Mouse (Mus musculus): ENCODE measurements around the gene Ppp1r35. TPM values are rescaled to one million over a fixed set of nuclear protein-coding genes. Genes with fewer than 3 reads are reported as not detected.
A peak's percentile ranks its signal among the peaks of the same experiment; 100 is the strongest.

The Ppp1r35 gene
- polyA plus RNA-seq, 1 experiment from 2014 or later: 64.9 TPM

DNA sequence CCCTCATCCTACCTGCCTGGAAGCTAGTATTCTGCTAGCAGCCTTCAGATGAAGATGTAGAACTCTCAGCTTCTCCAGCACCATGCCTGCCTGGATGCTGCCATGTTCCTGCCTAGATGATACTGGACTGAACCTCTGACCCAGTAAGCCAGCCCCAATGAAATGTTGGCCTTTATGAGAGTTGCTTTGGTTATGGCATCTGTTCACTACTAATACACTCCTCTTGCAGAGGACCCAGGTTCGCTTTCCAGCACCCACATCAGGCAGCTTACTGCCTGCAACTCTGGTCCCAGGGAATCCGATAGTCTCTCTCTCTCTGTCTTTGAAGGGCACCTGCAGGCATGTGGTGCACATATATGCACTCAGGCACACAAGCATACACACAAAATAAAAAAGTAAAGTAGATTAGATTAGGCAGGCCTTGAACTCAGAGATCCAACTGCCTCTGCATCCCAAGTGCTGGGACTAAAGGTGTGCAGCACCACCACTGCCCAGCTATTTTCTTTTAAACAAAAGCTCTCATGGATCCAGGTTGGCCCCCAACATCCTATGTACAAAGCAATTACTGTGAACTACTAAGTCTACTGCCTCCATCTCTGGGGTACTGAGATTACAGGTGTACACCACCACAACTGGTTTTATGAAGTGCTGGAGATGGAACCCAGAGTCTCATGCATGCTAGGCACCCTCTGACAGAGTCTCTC is 2.9 kb upstream of the Ppp1r35 start:
- 94% methylated on average over 2 of the region's 2 CpGs for WGBS

DNA sequence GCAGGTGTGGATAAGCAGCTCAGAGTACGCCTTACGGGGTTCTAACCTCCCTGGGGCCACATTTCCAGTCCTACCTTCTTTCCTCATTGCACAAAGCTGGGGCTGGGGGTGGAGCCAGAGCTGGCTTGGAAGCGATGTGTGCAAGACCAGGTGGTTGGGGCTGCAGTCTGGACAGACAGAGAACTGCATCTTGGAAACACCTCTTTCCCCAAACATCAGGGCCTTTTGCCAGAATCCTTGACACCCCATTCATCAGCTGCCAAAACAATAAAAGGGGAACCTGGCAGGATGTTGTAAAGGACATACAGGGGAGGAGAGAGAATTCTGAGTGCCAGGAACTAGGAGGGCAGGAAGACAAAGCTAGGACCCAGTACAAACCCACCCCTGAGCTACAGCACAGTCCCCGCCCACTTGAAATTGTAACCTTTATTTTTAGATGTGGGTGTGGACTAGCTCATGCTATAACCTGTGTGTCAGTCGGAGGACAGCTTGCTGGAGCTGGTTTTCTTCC is 2.2 kb upstream of the Ppp1r35 start:
- Histone ChIP-seq H3K27ac (ENCODE audit: low read depth, low read length) (no peak overlapping the region), H3K4me2 (replicated peaks; ENCODE audit: low read depth, low read length) (no peak overlapping the region), H3K27me3 (ENCODE audit: control insufficient read depth, insufficient read depth, low read length) (no peaks in the 10 kb centered on the region), H3K9me3 (ENCODE audit: control insufficient read depth, low read length) (no peaks in the 10 kb centered on the region), H3K4me1 (replicated peaks; ENCODE audit: control insufficient read depth, insufficient read depth, low read length) (peaks cover 2% of the 10 kb centered on the region; the same call in 1 of the 2 replicates), H3K36me3 (ENCODE audit: control insufficient read depth, insufficient read depth, low read length) (0 out of 2 replicates have a peak, but pooled peaks cover 3% of the 10 kb centered on the region), H3K4me3 (ENCODE audit: low read depth, low read length) (no peak overlapping the region), H3K9ac (ENCODE audit: low read depth, low read length) (no peak overlapping the region)
- 58% methylated on average over 5 of the region's 5 CpGs for WGBS
- ATAC-seq (ENCODE audit: low FRiP score) (no peak), DNase-seq (ENCODE audit: low spot score) (no peak)

More for the DNA sequence above, 2.9 kb upstream of the Ppp1r35 start:
- Histone ChIP-seq H3K27ac (ENCODE audit: low read depth, low read length) (no peak overlapping the region), H3K4me2 (replicated peaks; ENCODE audit: low read depth, low read length) (no peak overlapping the region), H3K9me3 (ENCODE audit: control insufficient read depth, low read length) (no peaks in the 10 kb centered on the region), H3K9ac (ENCODE audit: low read depth, low read length) (no peak overlapping the region), H3K27me3 (ENCODE audit: control insufficient read depth, insufficient read depth, low read length) (no peaks in the 10 kb centered on the region), H3K4me3 (ENCODE audit: low read depth, low read length) (no peak overlapping the region), H3K4me1 (replicated peaks; ENCODE audit: control insufficient read depth, insufficient read depth, low read length) (peaks cover 2% of the 10 kb centered on the region; the same call in 1 of the 2 replicates), H3K36me3 (ENCODE audit: control insufficient read depth, insufficient read depth, low read length) (no peaks in the 10 kb centered on the region)
- no peak for ATAC-seq (ENCODE audit: low FRiP score)
- no peak for DNase-seq (ENCODE audit: low spot score)

DNA sequence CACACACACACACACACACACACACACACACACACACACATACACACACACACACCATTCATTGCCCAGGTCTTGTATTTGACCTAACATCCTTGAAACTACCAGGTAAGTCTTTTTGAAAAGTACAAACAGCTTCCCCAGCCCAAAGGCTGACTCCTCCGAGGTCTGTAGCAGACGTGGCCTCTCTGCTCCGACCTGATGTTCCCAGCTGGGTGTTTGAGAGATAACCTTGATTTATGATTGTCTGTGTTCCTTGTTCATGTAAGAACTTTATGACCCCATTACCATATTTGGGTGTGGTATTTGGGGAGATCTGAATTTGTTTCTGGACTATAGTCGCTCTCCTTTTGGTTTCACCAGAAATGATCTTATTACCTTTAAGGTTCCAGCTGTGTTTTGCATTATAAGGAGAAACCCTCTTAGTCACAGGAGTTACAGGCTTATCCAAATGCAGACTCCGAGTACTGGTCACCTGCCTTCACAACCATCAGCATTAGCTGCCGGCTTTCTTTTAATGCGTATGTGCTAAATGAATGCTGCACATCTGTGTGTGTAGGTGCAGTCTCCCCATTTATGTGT is 1.3 kb upstream of the Ppp1r35 start:
- Histone ChIP-seq H3K9me3 (ENCODE audit: control insufficient read depth, low read length) (no peaks in the 10 kb centered on the region), H3K36me3 (ENCODE audit: control insufficient read depth, insufficient read depth, low read length) (0 out of 2 replicates have a peak, but pooled peaks cover 3% of the 10 kb centered on the region), H3K4me1 (replicated peaks; ENCODE audit: control insufficient read depth, insufficient read depth, low read length) (peaks cover 2% of the 10 kb centered on the region; the same call in 1 of the 2 replicates), H3K27ac (ENCODE audit: low read depth, low read length) (no peak overlapping the region), H3K4me3 (ENCODE audit: low read depth, low read length) (no peak overlapping the region), H3K27me3 (ENCODE audit: control insufficient read depth, insufficient read depth, low read length) (no peaks in the 10 kb centered on the region), H3K4me2 (replicated peaks; ENCODE audit: low read depth, low read length) (no peak overlapping the region), H3K9ac (ENCODE audit: low read depth, low read length) (no peak overlapping the region)
- 82% methylated on average over 7 of the region's 7 CpGs for WGBS
- no peak for DNase-seq (ENCODE audit: low spot score)
- no peak for ATAC-seq (ENCODE audit: low FRiP score)

DNA sequence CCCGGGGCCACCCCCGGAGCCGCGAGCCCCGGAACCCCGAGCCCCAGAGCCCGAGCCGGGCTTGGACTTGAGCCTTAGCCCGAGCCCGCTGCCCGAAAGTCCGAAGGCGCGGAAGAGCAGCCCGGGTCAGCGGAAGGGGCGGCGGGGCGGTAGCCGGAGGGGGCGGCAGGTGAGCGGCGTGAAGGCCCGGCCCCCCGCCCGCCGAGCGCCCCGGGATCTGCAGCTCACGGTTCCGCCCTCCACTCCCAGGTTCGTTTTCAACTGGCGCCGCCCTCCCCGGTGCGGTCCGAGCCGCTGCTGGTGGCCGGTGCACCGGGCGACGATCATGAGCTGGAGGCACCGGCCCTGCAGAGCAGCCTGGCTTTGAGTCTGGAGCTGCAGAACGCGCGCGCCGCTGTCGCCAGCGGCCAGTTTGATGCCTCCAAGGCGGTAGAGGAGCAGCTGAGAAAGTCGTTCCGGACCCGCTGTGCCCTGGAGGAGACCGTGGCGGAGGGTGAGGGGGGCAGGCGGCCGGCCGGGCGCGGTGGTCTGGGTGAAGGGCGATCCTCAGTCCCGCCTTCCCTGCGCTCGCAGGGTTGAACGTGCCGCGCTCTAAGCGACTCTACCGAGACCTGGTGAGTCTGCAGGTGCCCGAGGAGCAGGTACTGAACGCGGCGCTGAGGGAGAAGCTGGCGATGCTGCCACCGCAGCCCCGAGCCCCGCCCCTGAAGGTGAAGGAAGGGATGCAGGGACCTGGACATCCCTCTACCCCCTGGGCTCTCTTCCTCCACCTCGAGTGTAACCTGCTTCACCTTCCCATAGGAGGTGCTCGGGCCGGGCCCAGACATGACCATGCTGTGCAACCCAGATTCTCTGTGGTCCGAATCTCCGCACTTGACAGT is 644 bp downstream of the Ppp1r35 start:
- under 1% methylated on average over 65 of the region's 83 CpGs for WGBS
- no peaks in the 10 kb centered on the region for H3K27me3 ChIP-seq (ENCODE audit: control insufficient read depth, insufficient read depth, low read length)
- peak overlapping the region; percentile 91 for H3K27ac ChIP-seq (ENCODE audit: low read depth, low read length)
- no peaks in the 10 kb centered on the region for H3K9me3 ChIP-seq (ENCODE audit: control insufficient read depth, low read length)
- DNase-seq (ENCODE audit: low spot score) (peak; percentile 52), ATAC-seq (ENCODE audit: low FRiP score) (peak; percentile 37)
- H3K36me3 ChIP-seq (ENCODE audit: control insufficient read depth, insufficient read depth, low read length): peaks cover 3% of the 10 kb centered on the region; the same call in 1 of the 2 replicates
- H3K9ac ChIP-seq (ENCODE audit: low read depth, low read length): peak overlapping the region; percentile 92
- H3K4me1 ChIP-seq (replicated peaks; ENCODE audit: control insufficient read depth, insufficient read depth, low read length): peaks cover 16% of the 10 kb centered on the region
- peak overlapping the region; percentile 90 for H3K4me3 ChIP-seq (ENCODE audit: low read depth, low read length)
- peak overlapping the region; percentile 96 for H3K4me2 ChIP-seq (replicated peaks; ENCODE audit: low read depth, low read length)

DNA sequence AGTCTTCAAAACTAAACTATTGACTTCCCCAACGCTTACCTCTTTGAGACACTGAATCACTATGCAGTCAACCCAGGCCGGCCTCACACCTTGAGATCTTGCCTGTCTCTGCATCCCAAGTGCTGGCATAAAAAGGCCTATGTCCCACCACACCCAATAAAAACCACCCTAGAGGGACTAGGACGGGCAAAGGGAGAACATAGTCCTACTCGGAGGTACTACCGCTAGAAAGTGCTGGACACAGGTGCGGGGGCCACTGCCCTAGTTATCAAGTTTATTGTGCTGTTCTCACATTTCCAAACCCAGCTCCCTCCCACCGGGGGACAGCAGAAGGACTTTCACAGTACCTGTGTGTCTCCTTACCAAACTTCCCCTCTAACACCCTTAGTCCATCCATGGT is 3.0 kb downstream of the Ppp1r35 start:
- H3K27me3 ChIP-seq (ENCODE audit: control insufficient read depth, insufficient read depth, low read length): no peaks in the 10 kb centered on the region
- no peaks in the 10 kb centered on the region for H3K9me3 ChIP-seq (ENCODE audit: control insufficient read depth, low read length)
- H3K9ac ChIP-seq (ENCODE audit: low read depth, low read length): no peak overlapping the region
- peaks cover 5% of the 10 kb centered on the region; the same call in 1 of the 2 replicates for H3K36me3 ChIP-seq (ENCODE audit: control insufficient read depth, insufficient read depth, low read length)
- H3K4me2 ChIP-seq (replicated peaks; ENCODE audit: low read depth, low read length): no peak overlapping the region; the same call in 1 of the 2 replicates
- no peak overlapping the region for H3K4me3 ChIP-seq (ENCODE audit: low read depth, low read length)
- no peak overlapping the region for H3K27ac ChIP-seq (ENCODE audit: low read depth, low read length)
- DNase-seq (ENCODE audit: low spot score) (no peak), ATAC-seq (ENCODE audit: low FRiP score) (no peak)
- H3K4me1 ChIP-seq (replicated peaks; ENCODE audit: control insufficient read depth, insufficient read depth, low read length): peaks cover 23% of the 10 kb centered on the region
- 94% methylated on average over 7 of the region's 7 CpGs for WGBS

DNA sequence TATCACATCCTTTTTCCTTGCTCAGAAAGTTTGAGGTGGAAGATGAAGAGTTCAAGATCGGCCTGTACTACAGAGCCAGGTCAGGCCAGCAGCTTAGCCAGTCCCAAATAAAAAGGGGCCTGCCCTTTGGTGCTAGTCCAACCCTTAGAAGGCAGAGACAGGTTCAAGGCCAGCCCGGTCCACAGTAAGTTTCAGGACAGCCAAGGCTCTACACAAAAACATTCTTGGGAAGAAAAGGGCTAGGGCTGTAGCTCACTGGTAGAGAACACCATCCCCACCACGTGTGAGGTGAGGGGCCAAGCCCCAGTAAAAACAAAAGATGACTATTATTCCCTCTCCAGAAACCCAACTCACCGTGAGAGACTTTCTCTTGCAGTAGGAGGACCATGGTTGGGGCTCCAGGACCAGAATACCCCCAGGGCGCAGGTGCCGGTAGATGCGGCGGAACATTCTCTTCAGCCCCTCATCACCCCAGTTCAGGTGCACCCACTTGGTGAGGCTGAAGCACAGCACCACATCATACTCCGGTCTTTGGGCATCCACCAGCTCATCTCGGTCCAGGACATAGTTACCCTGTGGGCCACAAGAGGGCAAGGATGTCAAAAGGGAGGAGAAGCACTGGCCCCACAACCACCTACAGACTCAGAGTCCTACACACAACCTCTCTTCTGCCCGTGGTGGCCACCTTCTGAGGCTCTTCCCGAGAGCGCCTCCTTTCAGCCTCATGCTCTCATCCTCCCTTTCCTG is 4.3 kb downstream of the Ppp1r35 start:
- no peaks in the 10 kb centered on the region for H3K27me3 ChIP-seq (ENCODE audit: control insufficient read depth, insufficient read depth, low read length)
- H3K4me2 ChIP-seq (replicated peaks; ENCODE audit: low read depth, low read length): peak overlapping the region; percentile 87
- DNase-seq (ENCODE audit: low spot score): no peak
- H3K36me3 ChIP-seq (ENCODE audit: control insufficient read depth, insufficient read depth, low read length): peaks cover 5% of the 10 kb centered on the region; the same call in 1 of the 2 replicates
- no peaks in the 10 kb centered on the region for H3K9me3 ChIP-seq (ENCODE audit: control insufficient read depth, low read length)
- H3K9ac ChIP-seq (ENCODE audit: low read depth, low read length): peak overlapping the region; percentile 94; the same call in 1 of the 2 replicates
- peak overlapping the region; percentile 86; the same call in 1 of the 2 replicates for H3K4me3 ChIP-seq (ENCODE audit: low read depth, low read length)
- peaks cover 23% of the 10 kb centered on the region for H3K4me1 ChIP-seq (replicated peaks; ENCODE audit: control insufficient read depth, insufficient read depth, low read length)
- no peak for ATAC-seq (ENCODE audit: low FRiP score)
- 89% methylated on average over 13 of the region's 13 CpGs for WGBS
- H3K27ac ChIP-seq (ENCODE audit: low read depth, low read length): no peak overlapping the region

DNA sequence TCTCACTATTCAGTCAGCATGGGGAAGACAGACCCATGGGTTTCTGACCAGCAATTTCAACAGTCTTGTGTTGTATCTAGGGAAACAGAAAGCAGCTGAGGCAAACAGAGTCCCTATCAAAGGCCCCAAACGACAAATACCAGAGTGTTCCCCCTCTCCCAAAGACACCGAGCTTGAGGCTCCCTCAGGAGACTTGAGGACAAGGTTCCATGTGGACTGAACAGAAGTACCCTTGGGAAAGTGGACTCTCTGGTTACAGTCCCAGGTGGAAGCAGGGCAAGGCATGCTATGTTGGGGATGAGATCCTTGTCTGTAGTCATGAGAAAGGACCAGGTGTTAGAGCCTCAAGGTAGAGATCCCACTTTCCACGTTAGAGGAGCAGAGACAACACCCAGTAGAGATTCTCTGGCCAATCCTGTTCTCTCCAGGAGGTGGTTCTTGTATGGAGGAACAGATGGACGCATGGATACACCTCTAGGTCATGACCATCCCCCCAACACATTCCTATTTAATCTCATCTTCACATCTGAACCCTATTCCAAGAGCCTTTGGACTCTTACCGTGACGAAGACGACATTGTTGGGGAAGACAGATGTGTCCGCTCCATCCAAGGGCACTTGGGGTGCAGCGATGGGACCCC is 5.4 kb downstream of the Ppp1r35 start:
- WGBS: 82% methylated on average over 9 of the region's 9 CpGs
- no peak for ATAC-seq (ENCODE audit: low FRiP score)
- peaks cover 23% of the 10 kb centered on the region for H3K4me1 ChIP-seq (replicated peaks; ENCODE audit: control insufficient read depth, insufficient read depth, low read length)

More for the DNA sequence above, 5.4 kb downstream of the Ppp1r35 start:
- Histone ChIP-seq H3K9ac (ENCODE audit: low read depth, low read length) (peak overlapping the region; percentile 94), H3K4me2 (replicated peaks; ENCODE audit: low read depth, low read length) (peak overlapping the region; percentile 87), H3K9me3 (ENCODE audit: control insufficient read depth, low read length) (no peaks in the 10 kb centered on the region), H3K27ac (ENCODE audit: low read depth, low read length) (no peak overlapping the region), H3K4me3 (ENCODE audit: low read depth, low read length) (peak overlapping the region; percentile 86), H3K27me3 (ENCODE audit: control insufficient read depth, insufficient read depth, low read length) (no peaks in the 10 kb centered on the region), H3K36me3 (ENCODE audit: control insufficient read depth, insufficient read depth, low read length) (peaks cover 5% of the 10 kb centered on the region; the same call in 1 of the 2 replicates)
- no peak for DNase-seq (ENCODE audit: low spot score)
